Mouse (Mus musculus): ENCODE results near the gene Tuba1a. TPM values are rescaled to one million over a fixed set of nuclear protein-coding genes. Genes with fewer than 3 reads are reported as not detected.
A peak's percentile ranks its signal among the peaks of the same experiment; 100 is the strongest.
"Not testable (repeated sequence)": the region's sequence is repeated elsewhere in the genome, so short reads cannot be mapped to it uniquely, and the experiment has no call there.

Tuba1a gene
- total RNA-seq, 2 experiments from 2014 or later: 817 to 827 TPM

- Histone ChIP-seq H3K27ac (peak overlapping the region; percentile 95), H3K4me3 (no peak overlapping the region)
- intact Hi-C loops (cut with DNase I): loop anchor here (1.0 to 2.0 kb wide), 2 partner anchors 15 to 23 kb away; no protein-coding TSS in a partner anchor
- no peak for DNase-seq (ENCODE audit: extremely low spot score in 1 of 2, low spot score in 2 of 2)
- no peak for TF ChIP-seq CTCF (IDR thresholded peaks at IDR 0.05)
Observed at GRCm38 (mm10) chr15:98969372-98970101, 16.0 kb upstream of the Tuba1a start.

DNA sequence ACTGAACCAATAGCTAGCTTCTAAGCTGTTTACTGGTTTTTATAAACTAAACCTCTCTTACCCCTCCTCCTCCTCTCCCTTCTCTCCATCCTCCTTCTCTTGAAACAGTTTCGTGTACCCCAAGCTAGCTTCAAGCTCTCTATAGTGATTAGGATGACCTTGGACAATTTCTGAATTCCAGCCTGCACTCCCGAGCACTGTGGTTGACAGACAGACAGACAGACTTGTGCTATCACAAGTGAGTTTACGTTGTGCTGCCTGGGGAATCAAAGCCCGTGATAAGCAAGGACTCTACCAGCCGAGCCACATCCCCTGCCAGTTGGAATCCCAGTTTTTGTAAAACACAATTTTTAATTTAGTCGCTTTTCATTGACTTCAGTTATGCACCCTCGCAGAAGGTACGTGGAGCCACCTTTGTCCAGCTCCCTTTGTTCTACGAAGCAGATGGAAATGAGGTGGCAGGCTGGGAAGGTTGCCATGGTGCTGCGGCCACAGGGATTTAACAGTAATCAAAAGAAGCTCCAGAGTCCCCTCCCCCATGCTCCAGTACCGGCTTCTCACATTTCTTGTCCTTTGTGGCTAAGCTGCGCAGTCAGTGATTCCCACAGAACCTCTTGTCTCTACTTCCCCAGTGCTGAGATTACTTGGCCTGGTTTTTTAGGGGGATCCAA lies 15.3 kb upstream of the Tuba1a start:
- Histone ChIP-seq H3K27ac (peak overlapping the region; percentile 95), H3K4me3 (0 out of 2 replicates have a peak overlapping the region, but pooled peaks have one; percentile 13)
- no peak for TF ChIP-seq CTCF (IDR thresholded peaks at IDR 0.05)
- intact Hi-C loops (cut with DNase I): loop anchor here (1.0 kb wide), 1 partner anchor 15 kb away; no protein-coding TSS in a partner anchor
- DNase-seq (ENCODE audit: extremely low spot score in 1 of 2, low spot score in 2 of 2): peak in 1 of 2 experiments; percentile 53

DNA sequence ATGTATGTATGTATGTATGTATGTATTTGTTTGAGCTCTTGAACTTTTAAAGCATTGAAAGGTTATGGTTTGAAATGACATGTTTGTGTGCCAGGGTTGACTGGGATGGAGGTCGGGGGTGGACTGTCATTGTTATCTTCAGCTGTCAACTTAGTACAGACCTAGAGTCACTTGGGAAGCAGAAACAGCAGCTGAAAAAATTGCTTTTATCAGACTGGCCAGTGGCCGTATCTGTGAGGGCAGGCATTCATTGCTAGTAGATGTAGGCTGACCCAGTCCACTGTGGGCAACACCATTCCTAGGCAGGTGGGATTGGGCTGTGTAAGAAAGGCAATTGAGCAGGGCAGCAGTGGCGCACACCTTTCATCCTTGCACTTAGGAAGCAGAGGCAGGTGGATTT lies 6.0 kb upstream of the Tuba1a start:
- Histone ChIP-seq H3K4me3 (no peak overlapping the region), H3K27ac (no peak overlapping the region)
- DNase-seq (ENCODE audit: extremely low spot score in 1 of 2, low spot score in 2 of 2): no peak
- no peak for TF ChIP-seq CTCF (IDR thresholded peaks at IDR 0.05)
- intact Hi-C loops (cut with DNase I): no loop called here

- DNase-seq (ENCODE audit: extremely low spot score in 1 of 2, low spot score in 2 of 2): no peak
- intact Hi-C loops (cut with DNase I): no loop called here
- Histone ChIP-seq H3K4me3 (no peak overlapping the region), H3K27ac (no peak overlapping the region)
- no peak; the same call in 1 of the 2 replicates for TF ChIP-seq CTCF (IDR thresholded peaks at IDR 0.05)
Observed at GRCm38 (mm10) chr15:98958901-98959420, 5.5 kb upstream of the Tuba1a start.

- intact Hi-C loops (cut with DNase I): no loop called here
- DNase-seq (ENCODE audit: extremely low spot score in 1 of 2, low spot score in 2 of 2): no peak
- Histone ChIP-seq H3K27ac (no peak overlapping the region), H3K4me3 (no peak overlapping the region)
- TF ChIP-seq CTCF (IDR thresholded peaks at IDR 0.05): no peak
Observed at GRCm38 (mm10) chr15:98957475-98957874, 4.0 kb upstream of the Tuba1a start.

DNA sequence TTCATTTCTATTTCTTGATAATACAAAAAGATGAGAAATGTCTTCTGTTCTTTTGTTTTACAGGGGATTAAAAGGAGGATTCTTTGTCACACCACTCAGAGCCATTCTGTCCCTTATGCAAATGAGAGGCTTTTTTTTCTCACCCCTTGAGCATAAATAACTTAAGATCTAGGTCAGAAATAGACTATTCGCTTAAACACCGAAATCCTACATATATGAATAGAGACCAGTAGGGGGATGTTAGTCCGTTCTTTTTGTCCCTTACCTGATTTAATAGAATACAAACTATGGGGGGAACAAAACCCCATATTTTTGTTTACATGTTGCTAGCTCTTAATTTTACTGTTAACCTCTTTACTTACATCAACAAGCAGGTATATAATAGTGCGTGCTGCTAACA lies 2.5 kb upstream of the Tuba1a start:
- no peak; the same call in 1 of the 2 replicates for TF ChIP-seq CTCF (IDR thresholded peaks at IDR 0.05)
- H3K4me3 ChIP-seq: no peak overlapping the region
- intact Hi-C loops (cut with DNase I): no loop called here

DNA sequence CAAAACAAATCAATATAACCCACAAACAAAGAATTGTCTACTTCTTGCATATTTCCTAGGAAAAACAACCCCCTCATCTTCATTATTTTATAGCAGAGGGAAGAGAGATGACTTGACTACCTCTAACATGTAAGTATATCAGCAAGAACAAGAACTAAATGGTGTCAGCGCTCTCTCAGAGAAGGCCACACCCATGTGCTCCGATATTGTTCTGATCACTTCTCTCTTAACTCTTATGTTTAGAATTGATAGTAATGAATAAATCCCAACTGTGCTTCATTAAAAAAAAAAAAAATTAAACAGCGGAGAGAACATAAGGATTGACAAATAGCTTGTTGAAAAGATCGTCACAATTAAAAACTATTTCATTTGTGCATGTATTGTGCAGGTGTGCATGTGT lies 1.8 kb upstream of the Tuba1a start:
- Histone ChIP-seq H3K27ac (peak overlapping the region; percentile 100), H3K4me3 (peak overlapping the region; percentile 86)
- no peak for TF ChIP-seq CTCF (IDR thresholded peaks at IDR 0.05)
- no peak for DNase-seq (ENCODE audit: extremely low spot score in 1 of 2, low spot score in 2 of 2)
- intact Hi-C loops (cut with DNase I): no loop called here

More for the DNA sequence above, 2.5 kb upstream of the Tuba1a start:
- peak overlapping the region; percentile 40; the same call in 1 of the 2 replicates for H3K27ac ChIP-seq
- no peak for DNase-seq (ENCODE audit: extremely low spot score in 1 of 2, low spot score in 2 of 2)

DNA sequence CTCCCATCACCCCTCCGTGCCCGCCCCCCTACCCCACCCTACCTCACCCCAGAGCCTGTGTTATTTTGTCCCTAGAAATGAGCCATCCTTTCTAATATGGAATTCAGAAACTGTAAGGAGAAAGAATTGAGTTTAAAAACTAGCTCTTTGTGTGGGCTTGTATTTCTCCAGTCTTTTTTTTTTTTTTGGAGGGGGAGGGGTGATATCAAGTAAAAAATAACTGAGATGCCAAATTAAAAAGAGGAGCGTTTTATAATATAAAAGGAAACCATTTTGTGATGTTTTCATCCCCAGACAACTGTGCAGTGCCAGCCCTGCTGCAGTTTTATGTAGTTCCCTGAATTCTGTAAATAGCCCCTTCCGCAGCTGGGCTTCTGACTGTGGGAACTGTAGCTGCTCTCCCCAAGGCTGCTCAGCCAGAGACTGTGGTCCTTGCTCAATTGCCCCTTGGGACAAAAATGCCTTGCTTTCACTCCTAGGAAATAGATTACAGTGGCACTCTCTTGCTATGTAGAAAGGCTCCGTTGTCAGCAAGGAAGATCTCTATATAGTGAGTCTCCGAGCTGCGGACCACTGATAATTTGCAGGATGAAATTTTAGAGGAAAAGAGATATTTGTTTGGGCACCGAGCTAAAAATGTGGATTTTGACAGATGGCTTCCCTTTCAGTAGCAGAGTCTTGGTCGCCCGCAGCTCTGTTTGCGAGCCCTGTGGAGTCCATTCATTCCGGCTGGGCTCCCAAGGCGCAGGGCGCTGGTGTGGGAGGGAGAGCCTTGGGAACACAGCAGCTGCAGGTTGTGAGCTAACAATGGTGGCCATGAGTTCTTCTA lies 1.1 kb upstream of the Tuba1a start:
- H3K4me3 ChIP-seq: peak overlapping the region; percentile 86
- intact Hi-C loops (cut with DNase I): loop anchor here (1.0 kb wide), 1 partner anchor 15 kb away; no protein-coding TSS in a partner anchor
- TF ChIP-seq CTCF (IDR thresholded peaks at IDR 0.05): no peak
- DNase-seq (ENCODE audit: extremely low spot score in 1 of 2, low spot score in 2 of 2): peak; percentile 53 to 54
- peak overlapping the region; percentile 100 for H3K27ac ChIP-seq

DNA sequence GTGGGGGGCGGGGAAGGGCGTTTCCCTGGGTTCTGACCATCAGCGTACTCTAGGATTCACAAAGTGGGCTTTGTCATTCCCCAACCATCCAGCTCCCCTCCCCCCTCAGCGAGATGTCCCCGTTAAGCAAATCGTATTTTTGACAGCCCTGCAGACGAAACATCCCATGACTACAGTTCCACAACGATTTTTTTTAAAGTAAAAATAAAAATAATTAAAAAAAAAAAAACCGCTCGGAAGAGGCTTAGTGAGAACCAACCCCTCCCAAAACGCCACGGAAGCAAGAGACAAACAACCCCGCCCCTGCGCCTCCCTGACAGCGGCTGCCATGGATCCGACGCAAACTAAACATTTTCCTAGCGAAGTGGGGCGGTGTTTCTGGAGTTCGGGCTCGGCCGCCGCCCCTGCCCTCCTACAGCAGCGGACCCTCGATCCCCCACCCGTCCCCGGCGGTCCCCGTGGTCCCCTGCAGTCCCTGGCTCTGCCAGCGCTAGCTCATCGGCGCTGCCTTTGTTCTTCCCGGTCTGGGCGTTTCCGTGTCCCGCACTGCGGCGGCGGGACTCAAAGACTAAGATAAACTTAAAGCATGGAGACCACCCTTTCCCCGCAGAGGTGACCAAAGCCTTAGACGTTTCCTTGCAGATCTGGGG lies 627 bp downstream of the Tuba1a start:
- peak overlapping the region; percentile 86 for H3K4me3 ChIP-seq
- peak overlapping the region; percentile 100 for H3K27ac ChIP-seq
- peak; percentile 56 for TF ChIP-seq CTCF (IDR thresholded peaks at IDR 0.05)
- peak in 1 of 2 experiments; percentile 69 for DNase-seq (ENCODE audit: extremely low spot score in 1 of 2, low spot score in 2 of 2)
- intact Hi-C loops (cut with DNase I): loop anchor here (1.0 to 2.0 kb wide), 3 partner anchors 19 to 40 kb away; partner anchors contain the start of gene Tuba1b

GRCm38 (mm10) chr15:98952063-98952455 lies 1.4 kb downstream of the Tuba1a start:
- H3K4me3 ChIP-seq: peak overlapping the region; percentile 86
- no peak for TF ChIP-seq CTCF (IDR thresholded peaks at IDR 0.05)
- intact Hi-C loops (cut with DNase I): loop anchor here (2.0 kb wide), 1 partner anchor 33 kb away; no protein-coding TSS in a partner anchor
- DNase-seq (ENCODE audit: extremely low spot score in 1 of 2, low spot score in 2 of 2): no peak
- peak overlapping the region; percentile 100 for H3K27ac ChIP-seq

- Histone ChIP-seq H3K27ac (peak overlapping the region; percentile 100), H3K4me3 (peak overlapping the region; percentile 86)
- intact Hi-C loops (cut with DNase I): loop anchor here (2.0 kb wide), 1 partner anchor 33 kb away; no protein-coding TSS in a partner anchor
- DNase-seq (ENCODE audit: extremely low spot score in 1 of 2, low spot score in 2 of 2): not testable (repeated sequence)
Observed at GRCm38 (mm10) chr15:98951122-98952062, 2.1 kb downstream of the Tuba1a start.

All from left cerebral cortex, adult 2 months (tissue).